Mouse (Mus musculus): ENCODE data around the gene Mthfsd. TPM values are rescaled to one million over a fixed set of nuclear protein-coding genes. Genes with fewer than 3 reads are reported as not detected.

Gene Mthfsd
- total RNA-seq, 2 experiments from 2014 or later: 40.0 to 46.5 TPM

GRCm38 (mm10) chr8:121119635-121120455 lies 11.7 kb upstream of the Mthfsd start:
- TF ChIP-seq CTCF (IDR thresholded peaks at IDR 0.05): no peak
- intact Hi-C loops (cut with DNase I): loop anchor here (2.0 kb wide), 1 partner anchor 45 kb away; no protein-coding TSS in a partner anchor
- Histone ChIP-seq H3K27ac (no peak overlapping the region), H3K4me3 (no peak overlapping the region)
- no peak for DNase-seq (ENCODE audit: extremely low spot score in 1 of 2, low spot score in 2 of 2)

- Histone ChIP-seq H3K4me3 (no peak overlapping the region), H3K27ac (no peak overlapping the region)
- no peak for TF ChIP-seq CTCF (IDR thresholded peaks at IDR 0.05)
- intact Hi-C loops (cut with DNase I): loop anchor here (2.0 kb wide), 1 partner anchor 44 kb away; no protein-coding TSS in a partner anchor
- no peak for DNase-seq (ENCODE audit: extremely low spot score in 1 of 2, low spot score in 2 of 2)
Measured at GRCm38 (mm10) chr8:121118634-121119420, 10.6 kb upstream of the Mthfsd start.

- no peak for DNase-seq (ENCODE audit: extremely low spot score in 1 of 2, low spot score in 2 of 2)
- no peak for TF ChIP-seq CTCF (IDR thresholded peaks at IDR 0.05)
- Histone ChIP-seq H3K27ac (no peak overlapping the region), H3K4me3 (no peak overlapping the region)
- intact Hi-C loops (cut with DNase I): loop anchor here (2.0 kb wide), 1 partner anchor 43 kb away; no protein-coding TSS in a partner anchor
Measured at GRCm38 (mm10) chr8:121117906-121118305, 9.7 kb upstream of the Mthfsd start.

- Histone ChIP-seq H3K4me3 (peak overlapping the region; percentile 38; the same call in 1 of the 2 replicates), H3K27ac (no peak overlapping the region)
- no peak for DNase-seq (ENCODE audit: extremely low spot score in 1 of 2, low spot score in 2 of 2)
- TF ChIP-seq CTCF (IDR thresholded peaks at IDR 0.05): no peak; the same call in 1 of the 2 replicates
- intact Hi-C loops (cut with DNase I): no loop called here
Measured at GRCm38 (mm10) chr8:121117186-121117651, 9.0 kb upstream of the Mthfsd start.

GRCm38 (mm10) chr8:121116591-121117185 lies 8.5 kb upstream of the Mthfsd start:
- Histone ChIP-seq H3K27ac (no peak overlapping the region), H3K4me3 (peak overlapping the region; percentile 38)
- intact Hi-C loops (cut with DNase I): no loop called here
- no peak for TF ChIP-seq CTCF (IDR thresholded peaks at IDR 0.05)
- no peak for DNase-seq (ENCODE audit: extremely low spot score in 1 of 2, low spot score in 2 of 2)

- intact Hi-C loops (cut with DNase I): no loop called here
- Histone ChIP-seq H3K27ac (no peak within 1 kb of the TSS), H3K4me3 (peak within 1 kb of the TSS; percentile 38)
- peak; percentile 41 to 46 for DNase-seq (ENCODE audit: extremely low spot score in 1 of 2, low spot score in 2 of 2)
- TF ChIP-seq CTCF (IDR thresholded peaks at IDR 0.05): no peak; the same call in 1 of the 2 replicates
Measured at GRCm38 (mm10) chr8:121115948-121116347, 7.8 kb upstream of the Mthfsd start, which contains the start of gene Foxc2. Gene Foxc2, plus strand, starts transcription at chr8:121116171.

- TF ChIP-seq CTCF (IDR thresholded peaks at IDR 0.05): no peak
- Histone ChIP-seq H3K4me3 (no peak overlapping the region), H3K27ac (no peak overlapping the region)
- intact Hi-C loops (cut with DNase I): no loop called here
- DNase-seq (ENCODE audit: extremely low spot score in 1 of 2, low spot score in 2 of 2): no peak
Measured at GRCm38 (mm10) chr8:121115136-121115535, 6.9 kb upstream of the Mthfsd start.

GRCm38 (mm10) chr8:121113261-121113660 lies 5.1 kb upstream of the Mthfsd start:
- H3K4me3 ChIP-seq: no peak overlapping the region
- TF ChIP-seq CTCF (IDR thresholded peaks at IDR 0.05): no peak; the same call in none of the 2 replicates
- H3K27ac ChIP-seq: no peak overlapping the region
- peak; percentile 94 to 99 for DNase-seq (ENCODE audit: extremely low spot score in 1 of 2, low spot score in 2 of 2)
- intact Hi-C loops (cut with DNase I): loop anchor here (1.0 kb wide), 2 partner anchors 280 to 400 kb away; no protein-coding TSS in a partner anchor

GRCm38 (mm10) chr8:121111145-121111907 lies 3.1 kb upstream of the Mthfsd start:
- Histone ChIP-seq H3K27ac (no peak overlapping the region), H3K4me3 (no peak overlapping the region)
- no peak for TF ChIP-seq CTCF (IDR thresholded peaks at IDR 0.05)
- intact Hi-C loops (cut with DNase I): no loop called here
- no peak for DNase-seq (ENCODE audit: extremely low spot score in 1 of 2, low spot score in 2 of 2)

GRCm38 (mm10) chr8:121108657-121109056 lies 465 bp upstream of the Mthfsd start:
- no peak for TF ChIP-seq CTCF (IDR thresholded peaks at IDR 0.05)
- Histone ChIP-seq H3K4me3 (peak overlapping the region; percentile 92), H3K27ac (peak overlapping the region; percentile 83)
- intact Hi-C loops (cut with DNase I): no loop called here
- no peak for DNase-seq (ENCODE audit: extremely low spot score in 1 of 2, low spot score in 2 of 2)
